Mouse (Mus musculus) megakaryocyte progenitor cell, adult 5-6 weeks (primary cell): ENCODE results near the gene Ccdc191. TPM values are rescaled to one million over a fixed set of nuclear protein-coding genes. Genes with fewer than 3 reads are reported as not detected.

Experiments used
- ATAC-seq: replicated peaks from 2 replicates; pipeline ENCODE4 v1.8.0; 2016; ENCODE audit warnings: mild to moderate bottlenecking, moderate TSS enrichment, inconsistent platforms; ENCODE audit not compliant: poor library complexity
- total RNA-seq, 2 experiments: library from RNA; stranded (forward) in 1 of 2; stranded (reverse) in 1 of 2; fragments of 157-497, 149-512 nt in 1 of 2; fragments of 200-1000 nt in 1 of 2; gene quantifications; 2 replicates each; pipeline versions ENCODE4 v1.2.3 to v1.2.4; 2015 to 2017

Gene Ccdc191
- total RNA-seq, 2 experiments from 2014 or later: 13.4 to 25.4 TPM

- ATAC-seq: no peak
Observed at GRCm38 (mm10) chr16:43926341-43926859, 36.8 kb downstream of the Ccdc191 start, which contains the start of gene Qtrt2. Qtrt2 (minus strand) TSS chr16:43926809.

GRCm38 (mm10) chr16:43930577-43930976, 41.0 kb downstream of the Ccdc191 start:
- ATAC-seq: no peak

- no peak for ATAC-seq
Observed at GRCm38 (mm10) chr16:43931502-43931901, 41.9 kb downstream of the Ccdc191 start.

- ATAC-seq: no peak
Observed at GRCm38 (mm10) chr16:43932319-43932718, 42.7 kb downstream of the Ccdc191 start.

GRCm38 (mm10) chr16:43933041-43933440, 43.4 kb downstream of the Ccdc191 start:
- ATAC-seq: no peak

GRCm38 (mm10) chr16:43934856-43935255, 45.3 kb downstream of the Ccdc191 start:
- no peak for ATAC-seq

- peak; percentile 48; the same call in 1 of the 2 replicates for ATAC-seq
Observed at GRCm38 (mm10) chr16:43935367-43935766, 45.8 kb downstream of the Ccdc191 start.

- ATAC-seq: no peak
Observed at GRCm38 (mm10) chr16:43935892-43936291, 46.3 kb downstream of the Ccdc191 start.

- ATAC-seq: no peak
Observed at GRCm38 (mm10) chr16:43940846-43941245, 51.2 kb downstream of the Ccdc191 start.

- ATAC-seq: no peak
Observed at GRCm38 (mm10) chr16:43945351-43945750, 55.8 kb downstream of the Ccdc191 start.

GRCm38 (mm10) chr16:43945869-43946268, 56.3 kb downstream of the Ccdc191 start:
- no peak for ATAC-seq

- peak; percentile 96 for ATAC-seq
Observed at GRCm38 (mm10) chr16:43951591-43951990, 62.0 kb downstream of the Ccdc191 start.

GRCm38 (mm10) chr16:43954913-43955312, 65.3 kb downstream of the Ccdc191 start:
- no peak for ATAC-seq

GRCm38 (mm10) chr16:43958038-43958437, 68.4 kb downstream of the Ccdc191 start:
- no peak for ATAC-seq

- no peak for ATAC-seq
Observed at GRCm38 (mm10) chr16:43963291-43963690, 73.7 kb downstream of the Ccdc191 start.

GRCm38 (mm10) chr16:43963780-43964179, 74.2 kb downstream of the Ccdc191 start:
- ATAC-seq: no peak

GRCm38 (mm10) chr16:43965781-43966389, 76.3 kb downstream of the Ccdc191 start:
- peak; percentile 50 for ATAC-seq

- ATAC-seq: peak; percentile 35
Observed at GRCm38 (mm10) chr16:43970426-43970825, 80.8 kb downstream of the Ccdc191 start.

- ATAC-seq: no peak
Observed at GRCm38 (mm10) chr16:43971189-43971588, 81.6 kb downstream of the Ccdc191 start.

GRCm38 (mm10) chr16:43971741-43972140, 82.1 kb downstream of the Ccdc191 start:
- ATAC-seq: no peak

- no peak for ATAC-seq
Observed at GRCm38 (mm10) chr16:43972391-43972790, 82.8 kb downstream of the Ccdc191 start.

- ATAC-seq: no peak
Observed at GRCm38 (mm10) chr16:43973147-43973546, 83.5 kb downstream of the Ccdc191 start.
